Mouse (Mus musculus) kidney, postnatal 0 days (tissue): ENCODE measurements around the gene Mrpl3. TPM values are rescaled to one million over a fixed set of nuclear protein-coding genes. Genes with fewer than 3 reads are reported as not detected.
A peak's percentile ranks its signal among the peaks of the same experiment; 100 is the strongest.

Experiments used
- ATAC-seq: fragments of 200-750 bp; cut with Nextera tagmentation; replicated peaks from 2 replicates; pipeline ENCODE4 v1.8.0; 2017; ENCODE audit warnings: low read depth, moderate number of reproducible peaks, moderate TSS enrichment, moderate library complexity; ENCODE audit not compliant: low FRiP score
- DNase-seq: peaks from one replicate; pipeline ENCODE4 v3.0.0-alpha.2; 2016; ENCODE audit warnings: low spot score
- H3K27ac ChIP-seq: fragments of 300-500 bp; sonication (generic); 2 replicates; pipeline ENCODE4 v1.5.1; 2014; ENCODE audit warnings: mild to moderate bottlenecking
- H3K27me3 ChIP-seq: fragments of 300-500 bp; sonication (generic); 2 replicates; pipeline ENCODE4 v1.6.1; 2014; ENCODE audit warnings: low read length, mixed read lengths; ENCODE audit not compliant: insufficient read depth
- H3K36me3 ChIP-seq: fragments of 300-500 bp; sonication (generic); 2 replicates; pipeline ENCODE4 v1.6.1; 2014; ENCODE audit warnings: low read length, mixed read lengths; ENCODE audit not compliant: insufficient read depth
- H3K4me1 ChIP-seq: fragments of 300-500 bp; sonication (generic); replicated peaks from 2 replicates; pipeline ENCODE4 v1.6.1; 2014; ENCODE audit warnings: antibody characterized with exemption, low read length, mixed read lengths; ENCODE audit not compliant: insufficient read depth
- H3K4me2 ChIP-seq: fragments of 300-500 bp; sonication (generic); 2 replicates; pipeline ENCODE4 v1.6.1; 2014; ENCODE audit warnings: mild to moderate bottlenecking, low read length, moderate library complexity, mixed read lengths
- H3K4me3 ChIP-seq: fragments of 300-500 bp; sonication (generic); replicated peaks from 2 replicates; pipeline ENCODE4 v1.5.1; 2014; ENCODE audit warnings: low read depth, low read length
- H3K9ac ChIP-seq: fragments of 300-500 bp; sonication (generic); 2 replicates; pipeline ENCODE4 v1.6.1; 2014; ENCODE audit warnings: low read depth, low read length
- H3K9me3 ChIP-seq: fragments of 300-500 bp; sonication (generic); replicated peaks from 2 replicates; pipeline ENCODE4 v1.6.1; 2016; ENCODE audit warnings: low read length, inconsistent platforms, mixed read lengths
- CTCF ChIP-seq: IDR thresholded peaks from 2 replicates; pipeline ENCODE4 v1.5.1; 2016; ENCODE audit warnings: antibody characterized with exemption, low read depth, mild to moderate bottlenecking, moderate library complexity
- WGBS: fragments of 180-500 bp; shearing (Covaris S2); extraction: QIAGEN DNeasy Blood & Tissue Kit; methylation state at CpG from one replicate; pipeline ENCODE4 v1.1.7; 2014; 5-methylcytosine and 5-hydroxymethylcytosine counted together
- polyA plus RNA-seq: library from polyadenylated mRNA; unstranded; fragments of >200 nt; fragmentation: Nextera tagmentation; extraction: Ambion mirVana; gene quantifications from 2 replicates; pipeline ENCODE4 v1.2.1, GENCODE M21; 2015

Mrpl3 gene
- 108 and 109 TPM in 2 replicates for polyA plus RNA-seq

DNA sequence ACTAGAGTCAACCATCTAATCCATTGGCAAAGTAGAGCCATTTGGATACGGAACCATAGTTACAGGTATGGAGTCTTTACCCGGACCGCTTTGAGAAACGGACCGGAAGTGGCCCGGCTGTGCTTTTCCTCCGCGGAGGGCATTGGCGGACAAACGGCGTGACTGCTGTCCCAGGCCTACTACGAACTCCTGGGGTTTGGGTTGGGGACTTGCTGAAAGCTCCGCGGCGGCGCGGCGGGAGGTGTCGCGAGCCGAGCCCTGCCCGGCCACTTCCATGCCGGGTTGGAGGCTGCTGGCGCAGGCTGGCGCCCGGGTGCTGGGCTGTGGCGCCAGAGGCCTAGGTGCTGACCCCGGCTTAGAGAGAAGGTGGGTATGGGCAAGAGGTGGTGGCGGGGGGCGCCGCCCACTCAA lies at the start of gene Mrpl3:
Gene Mrpl3 (plus strand): TSS at position 93 of the 411 bp plus-strand sequence.
- WGBS: under 1% methylated on average over 31 of the region's 31 CpGs

DNA sequence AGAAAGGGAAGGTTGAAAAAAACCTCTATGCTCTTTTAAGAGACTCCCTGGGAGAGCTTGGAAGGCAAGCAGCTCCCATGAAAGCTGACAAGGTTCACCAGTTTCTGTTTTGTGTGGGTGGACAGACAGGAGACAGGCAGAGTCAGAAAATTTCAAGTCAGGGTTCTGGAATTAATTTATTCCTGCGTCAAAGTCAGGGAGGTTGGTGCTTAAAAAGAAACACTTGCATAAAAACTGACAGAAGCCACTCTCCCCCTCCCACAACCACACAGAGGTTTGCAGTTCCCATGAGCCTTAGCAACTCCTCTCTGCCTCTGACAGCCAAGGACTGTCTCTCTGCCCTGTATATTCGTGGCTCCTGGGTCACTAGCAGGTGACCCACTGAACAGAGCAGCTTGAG lies 42.3 kb upstream of the Mrpl3 start:
- Histone ChIP-seq H3K4me3 (no peak overlapping the region), H3K4me2 (no peak overlapping the region), H3K27ac (no peak overlapping the region), H3K4me1 (no peaks in the 10 kb centered on the region), H3K9ac (no peak overlapping the region), H3K27me3 (no peaks in the 10 kb centered on the region), H3K36me3 (no peaks in the 10 kb centered on the region), H3K9me3 (no peaks in the 10 kb centered on the region)
- 10% methylated on average over 2 of the region's 2 CpGs for WGBS
- TF ChIP-seq CTCF: no peak
- ATAC-seq (no peak), DNase-seq (no peak)

More for the DNA sequence above, at the start of gene Mrpl3:
- Histone ChIP-seq H3K27me3 (no peaks in the 10 kb centered on the region), H3K4me2 (peak within 1 kb of the TSS; percentile 74), H3K9ac (peak within 1 kb of the TSS; percentile 95), H3K27ac (peak within 1 kb of the TSS; percentile 70), H3K9me3 (no peaks in the 10 kb centered on the region), H3K4me1 (no peaks in the 10 kb centered on the region), H3K4me3 (peak within 1 kb of the TSS; percentile 93), H3K36me3 (peaks cover 25% of the 10 kb centered on the region)
- TF ChIP-seq CTCF: no peak
- DNase-seq (peak; percentile 87), ATAC-seq (peak; percentile 89)

DNA sequence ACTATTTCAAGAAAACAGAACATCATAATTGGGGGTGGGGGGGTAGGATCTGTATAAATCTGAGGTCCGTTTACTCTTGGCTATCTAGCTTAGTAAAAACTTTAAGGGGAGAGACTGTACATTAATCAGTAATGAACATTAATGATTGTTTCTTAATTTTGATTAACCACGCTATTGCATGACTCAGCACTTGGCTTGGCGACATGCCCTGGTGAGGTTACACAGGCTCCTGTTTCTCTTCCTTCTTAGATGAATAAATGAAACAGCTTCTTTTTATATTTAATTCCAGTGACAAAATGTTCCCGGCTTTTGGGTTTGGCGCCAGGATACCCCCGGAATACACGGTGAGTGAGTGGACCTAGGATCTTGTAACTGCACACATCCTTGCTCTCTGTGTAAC lies 34.9 kb upstream of the Mrpl3 start:
- H3K4me1 ChIP-seq: no peaks in the 10 kb centered on the region
- DNase-seq (no peak), ATAC-seq (no peak)
- no peaks in the 10 kb centered on the region for H3K36me3 ChIP-seq
- no peak overlapping the region for H3K9ac ChIP-seq
- no peak for TF ChIP-seq CTCF
- H3K4me2 ChIP-seq: no peak overlapping the region
- no peaks in the 10 kb centered on the region for H3K9me3 ChIP-seq
- H3K27ac ChIP-seq: no peak overlapping the region
- H3K4me3 ChIP-seq: no peak overlapping the region
- 82% methylated on average over 7 of the region's 7 CpGs for whole genome bisulfite sequencing
- no peaks in the 10 kb centered on the region for H3K27me3 ChIP-seq

DNA sequence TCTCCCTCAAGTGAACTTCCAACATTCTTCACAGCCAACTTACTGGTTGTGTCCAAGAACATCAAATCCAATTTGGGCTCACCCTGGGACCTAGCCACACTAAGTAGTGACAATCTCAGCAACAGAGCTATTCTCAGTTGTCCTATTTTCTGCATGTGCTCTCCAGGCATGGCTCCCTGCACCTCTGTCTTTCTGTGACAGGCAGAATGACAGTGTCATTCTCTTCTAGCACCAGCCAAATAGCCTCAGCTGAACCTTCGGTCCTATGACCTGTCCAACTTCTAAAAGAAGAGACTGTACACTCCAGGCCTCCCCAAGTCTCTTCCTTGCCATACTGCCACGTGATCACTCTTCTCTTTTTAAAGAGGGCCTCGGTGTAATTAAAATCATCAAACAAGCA lies 24.7 kb upstream of the Mrpl3 start:
- Histone ChIP-seq H3K9me3 (no peaks in the 10 kb centered on the region), H3K4me1 (no peaks in the 10 kb centered on the region), H3K27me3 (no peaks in the 10 kb centered on the region), H3K9ac (no peak overlapping the region), H3K27ac (no peak overlapping the region), H3K4me2 (no peak overlapping the region), H3K4me3 (no peak overlapping the region), H3K36me3 (no peaks in the 10 kb centered on the region)
- no peak for ATAC-seq
- TF ChIP-seq CTCF: no peak
- no peak for DNase-seq
- 61% methylated on average over 3 of the region's 3 CpGs for WGBS

DNA sequence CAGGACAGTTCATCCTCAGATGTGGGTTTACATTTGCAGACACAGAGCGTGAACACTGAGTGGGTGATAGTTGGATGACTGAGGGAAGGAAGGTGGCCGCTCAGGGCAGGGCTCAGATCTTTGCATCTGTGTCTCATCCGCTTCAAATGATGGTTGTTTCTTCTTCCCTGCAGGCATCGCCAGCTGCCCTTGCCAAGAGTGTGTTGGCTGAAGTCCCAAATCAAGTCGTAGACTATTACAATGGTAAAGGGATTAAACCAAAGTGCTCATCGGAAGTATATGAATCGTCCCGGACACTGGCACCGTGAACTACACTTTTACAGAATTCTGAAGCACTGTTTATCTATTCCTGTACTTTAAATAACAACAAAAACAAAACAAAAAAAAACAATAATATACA lies 20.5 kb upstream of the Mrpl3 start:
- ATAC-seq (no peak), DNase-seq (no peak)
- 90% methylated on average over 9 of the region's 9 CpGs for WGBS
- Histone ChIP-seq H3K4me1 (no peaks in the 10 kb centered on the region), H3K9me3 (no peaks in the 10 kb centered on the region), H3K4me2 (no peak overlapping the region), H3K27ac (no peak overlapping the region), H3K36me3 (no peaks in the 10 kb centered on the region), H3K27me3 (no peaks in the 10 kb centered on the region), H3K9ac (no peak overlapping the region), H3K4me3 (no peak overlapping the region)
- no peak for TF ChIP-seq CTCF

DNA sequence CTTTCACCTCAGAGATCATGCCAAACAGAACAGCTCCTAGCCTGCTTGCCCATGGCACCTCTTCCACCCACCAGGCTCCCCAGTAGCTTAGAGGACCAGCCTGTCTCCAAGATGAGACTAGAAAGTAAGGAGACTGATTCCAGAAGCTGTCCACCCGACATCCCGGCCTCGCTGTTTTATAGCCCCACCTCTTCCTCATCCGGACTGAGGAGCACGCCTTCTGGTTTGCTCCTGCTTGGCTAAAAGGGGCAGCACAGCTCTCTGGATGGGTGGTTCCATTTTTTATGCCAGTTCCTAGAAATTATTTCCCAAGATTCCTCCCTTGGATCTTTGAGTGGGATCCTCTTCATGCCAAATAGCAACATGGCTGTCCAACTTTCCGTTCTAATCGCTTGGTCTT lies 19.4 kb upstream of the Mrpl3 start:
- Histone ChIP-seq H3K9ac (no peak overlapping the region), H3K36me3 (no peaks in the 10 kb centered on the region), H3K27me3 (no peaks in the 10 kb centered on the region), H3K27ac (no peak overlapping the region), H3K9me3 (no peaks in the 10 kb centered on the region), H3K4me2 (no peak overlapping the region), H3K4me1 (no peaks in the 10 kb centered on the region), H3K4me3 (no peak overlapping the region)
- no peak for TF ChIP-seq CTCF
- ATAC-seq (no peak), DNase-seq (no peak)
- WGBS: 85% methylated on average over 7 of the region's 7 CpGs

DNA sequence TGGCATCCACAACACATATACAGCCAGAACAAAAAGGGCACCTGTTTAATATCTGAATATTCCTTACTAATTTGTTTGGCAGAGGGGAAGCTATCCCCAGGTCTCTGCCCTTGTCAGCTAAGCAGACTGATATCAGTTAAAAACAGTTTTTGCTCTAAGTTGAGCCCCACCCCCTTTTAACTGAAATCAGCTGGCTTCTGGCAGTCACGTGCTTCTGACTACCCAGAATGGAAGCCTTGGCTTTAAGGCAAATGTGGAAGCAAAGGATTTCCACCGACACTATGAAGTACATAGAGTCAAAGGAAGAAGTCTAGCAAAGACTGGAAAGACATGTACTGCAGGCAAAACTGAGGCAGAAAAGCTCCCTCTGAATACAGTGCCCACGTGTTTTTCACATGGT lies 15.2 kb upstream of the Mrpl3 start:
- no peak overlapping the region for H3K9ac ChIP-seq
- H3K27ac ChIP-seq: no peak overlapping the region
- no peaks in the 10 kb centered on the region for H3K36me3 ChIP-seq
- no peak overlapping the region for H3K4me3 ChIP-seq
- WGBS: 68% methylated on average over 3 of the region's 3 CpGs
- no peak for TF ChIP-seq CTCF
- no peaks in the 10 kb centered on the region for H3K4me1 ChIP-seq
- no peaks in the 10 kb centered on the region for H3K27me3 ChIP-seq
- ATAC-seq (no peak), DNase-seq (no peak)
- H3K4me2 ChIP-seq: no peak overlapping the region
- H3K9me3 ChIP-seq: no peaks in the 10 kb centered on the region
